Mouse (Mus musculus) embryonic facial prominence, embryonic 11.5 days (tissue): ENCODE results near the gene Ext2. TPM values are rescaled to one million over a fixed set of nuclear protein-coding genes. Genes with fewer than 3 reads are reported as not detected.

ENCODE experiments used
- ATAC-seq: fragments of 200-750 bp; cut with Nextera tagmentation; replicated peaks from 2 replicates; pipeline ENCODE4 v1.8.0; 2017; ENCODE audit warnings: low read depth; ENCODE audit not compliant: insufficient number of reproducible peaks, low FRiP score, low TSS enrichment
- DNase-seq: peaks from one replicate; pipeline ENCODE4 v3.0.0-alpha.2; 2015; ENCODE audit warnings: low spot score
- H3K27ac ChIP-seq: fragments of 300-500 bp; sonication (generic); replicated peaks from 2 replicates; pipeline ENCODE4 v1.5.1; 2014; ENCODE audit warnings: mild to moderate bottlenecking, low read depth, low read length, control low read depth
- H3K27me3 ChIP-seq: fragments of 300-500 bp; sonication (generic); 2 replicates; pipeline ENCODE4 v1.6.1; 2014; ENCODE audit warnings: mild to moderate bottlenecking, low read length, moderate library complexity, mixed read lengths; ENCODE audit not compliant: control insufficient read depth, insufficient read depth
- H3K36me3 ChIP-seq: fragments of 300-500 bp; sonication (generic); replicated peaks from 2 replicates; pipeline ENCODE4 v1.6.1; 2014; ENCODE audit warnings: low read depth, mild to moderate bottlenecking, low read length, moderate library complexity, mixed read lengths; ENCODE audit not compliant: control insufficient read depth, insufficient read depth
- H3K4me1 ChIP-seq: fragments of 300-500 bp; sonication (generic); 2 replicates; pipeline ENCODE4 v1.6.1; 2014; ENCODE audit warnings: low read length, mixed read lengths; ENCODE audit not compliant: control insufficient read depth, insufficient read depth
- H3K4me2 ChIP-seq: fragments of 300-500 bp; sonication (generic); 2 replicates; pipeline ENCODE4 v1.6.1; 2014; ENCODE audit warnings: low read depth, mild to moderate bottlenecking, control low read depth, low read length, moderate library complexity
- H3K4me3 ChIP-seq: fragments of 300-500 bp; sonication (generic); 2 replicates; pipeline ENCODE4 v1.5.1; 2014; ENCODE audit warnings: low read depth, low read length, control low read depth
- H3K9ac ChIP-seq: fragments of 300-500 bp; sonication (generic); replicated peaks from 2 replicates; pipeline ENCODE4 v1.6.1; 2014; ENCODE audit warnings: mild to moderate bottlenecking, control low read depth, low read length
- H3K9me3 ChIP-seq: fragments of 300-500 bp; sonication (generic); replicated peaks from 2 replicates; pipeline ENCODE4 v1.6.1; 2016; ENCODE audit warnings: mild to moderate bottlenecking, low read length, inconsistent platforms, mixed read lengths; ENCODE audit not compliant: control insufficient read depth
- WGBS: fragments of 180-500 bp; shearing (Covaris S2); extraction: QIAGEN DNeasy Blood & Tissue Kit; methylation state at CpG from one replicate; pipeline ENCODE4 v1.1.7; 2014; 5-methylcytosine and 5-hydroxymethylcytosine counted together
- polyA plus RNA-seq: library from polyadenylated mRNA; unstranded; fragments of >200 nt; fragmentation: Nextera tagmentation; extraction: Ambion mirVana; gene quantifications from 2 replicates; pipeline ENCODE4 v1.2.1, GENCODE M21; 2014

The Ext2 gene
- polyA plus RNA-seq, 1 experiment from 2014 or later: 70.1 TPM

- 45% methylated on average over 13 of the region's 13 CpGs for WGBS
- Histone ChIP-seq H3K36me3 (no peaks in the 10 kb centered on the region), H3K27me3 (no peaks in the 10 kb centered on the region), H3K9me3 (no peaks in the 10 kb centered on the region), H3K9ac (no peak overlapping the region), H3K4me3 (no peak overlapping the region), H3K4me2 (no peak overlapping the region), H3K27ac (no peak overlapping the region), H3K4me1 (no peaks in the 10 kb centered on the region; the same call in 1 of the 2 replicates)
- ATAC-seq (no peak), DNase-seq (no peak)
Observed at GRCm38 (mm10) chr2:93850317-93850944, 28.1 kb upstream of the Ext2 start.

DNA sequence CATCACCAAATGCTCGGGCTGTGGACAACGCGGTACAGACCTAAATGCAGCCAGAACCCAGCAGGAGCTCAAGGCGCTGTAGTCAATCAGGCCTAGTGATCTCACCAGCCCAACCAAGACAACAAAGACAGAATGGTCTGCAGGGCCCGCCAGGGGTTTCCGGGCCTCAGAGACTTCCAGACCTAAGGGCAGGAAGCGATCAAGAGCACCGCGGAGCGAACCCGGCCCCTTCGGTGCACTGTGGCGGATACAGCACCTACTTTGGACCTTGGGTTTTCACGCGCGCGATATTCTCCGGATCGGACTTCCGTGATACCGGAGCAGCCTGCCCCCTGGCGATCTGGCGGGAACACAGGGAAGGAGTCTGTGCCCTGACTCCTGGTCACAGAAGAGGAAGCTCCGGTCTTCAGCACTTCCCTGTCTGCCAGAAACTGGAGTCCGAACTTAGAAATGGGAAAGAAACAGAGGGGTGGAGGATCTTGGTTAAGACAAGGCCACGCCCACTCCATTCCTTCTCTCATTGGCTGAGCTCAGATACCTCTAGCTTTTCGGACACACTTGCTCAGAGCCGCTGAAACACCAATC lies 27.2 kb upstream of the Ext2 start, which contains the start of gene Accs:
Gene Accs, minus strand, starts transcription at position 439 of the 585 bp plus-strand sequence.
- Histone ChIP-seq H3K27ac (peak within 1 kb of the TSS; percentile 68), H3K27me3 (no peaks in the 10 kb centered on the region), H3K4me2 (peak within 1 kb of the TSS; percentile 70), H3K9me3 (no peaks in the 10 kb centered on the region), H3K36me3 (no peaks in the 10 kb centered on the region), H3K9ac (peak within 1 kb of the TSS; percentile 67), H3K4me3 (peak within 1 kb of the TSS; percentile 43), H3K4me1 (no peaks in the 10 kb centered on the region; the same call in 1 of the 2 replicates)
- peak; percentile 91 for DNase-seq
- under 1% methylated on average over 28 of the region's 28 CpGs for WGBS
- ATAC-seq: peak; percentile 82

DNA sequence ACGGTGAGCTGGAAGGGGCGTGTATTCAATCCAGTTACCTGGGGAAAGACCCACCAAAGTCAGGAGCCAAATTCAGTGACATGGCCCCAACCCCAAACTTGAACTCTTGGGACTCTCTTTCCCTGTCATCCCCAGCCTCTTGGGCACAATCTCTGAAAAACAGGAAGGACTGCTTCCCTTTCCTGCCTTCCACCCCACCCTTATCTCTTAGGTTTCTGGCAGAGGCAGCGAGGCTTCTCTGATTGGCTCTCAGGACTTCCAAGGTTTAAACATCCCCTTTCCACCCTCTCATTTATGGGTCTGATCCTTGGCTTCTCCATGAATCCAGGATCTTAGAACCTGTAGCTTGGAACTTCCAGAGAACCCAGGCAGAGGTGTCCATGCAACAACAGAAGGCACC lies 19.0 kb upstream of the Ext2 start:
- H3K4me1 ChIP-seq: no peaks in the 10 kb centered on the region
- DNase-seq: no peak
- no peak for ATAC-seq
- H3K27me3 ChIP-seq: no peaks in the 10 kb centered on the region
- no peaks in the 10 kb centered on the region for H3K9me3 ChIP-seq
- no peak overlapping the region for H3K4me2 ChIP-seq
- no peaks in the 10 kb centered on the region; the same call in 1 of the 2 replicates for H3K36me3 ChIP-seq
- WGBS: 90% methylated on average over 3 of the region's 3 CpGs
- H3K9ac ChIP-seq: no peak overlapping the region
- H3K4me3 ChIP-seq: no peak overlapping the region
- no peak overlapping the region for H3K27ac ChIP-seq

DNA sequence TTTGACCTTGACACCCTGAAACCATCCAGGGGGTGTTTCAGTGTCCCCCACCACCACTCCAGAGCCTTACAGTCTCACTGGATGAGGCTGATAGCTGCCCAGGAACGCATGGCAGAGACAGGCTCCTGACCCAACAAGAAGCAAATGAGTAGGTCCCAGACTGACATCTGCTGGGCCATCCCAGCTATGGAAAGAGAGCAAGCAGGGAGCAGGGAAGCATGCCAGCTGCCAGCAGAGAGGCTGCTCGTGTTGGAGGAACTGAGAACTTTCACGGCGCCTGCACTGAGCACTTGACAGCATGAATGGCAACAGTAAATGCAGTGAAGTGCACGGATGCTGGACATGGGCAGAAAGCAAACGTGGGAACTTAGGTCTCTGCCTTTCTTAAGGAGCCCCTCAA lies 17.7 kb upstream of the Ext2 start:
- Histone ChIP-seq H3K9me3 (no peaks in the 10 kb centered on the region), H3K4me3 (no peak overlapping the region), H3K4me1 (no peaks in the 10 kb centered on the region), H3K27ac (no peak overlapping the region), H3K27me3 (no peaks in the 10 kb centered on the region), H3K4me2 (no peak overlapping the region), H3K9ac (no peak overlapping the region), H3K36me3 (no peaks in the 10 kb centered on the region; the same call in 1 of the 2 replicates)
- ATAC-seq (no peak), DNase-seq (no peak)
- 88% methylated on average over 6 of the region's 6 CpGs for WGBS

DNA sequence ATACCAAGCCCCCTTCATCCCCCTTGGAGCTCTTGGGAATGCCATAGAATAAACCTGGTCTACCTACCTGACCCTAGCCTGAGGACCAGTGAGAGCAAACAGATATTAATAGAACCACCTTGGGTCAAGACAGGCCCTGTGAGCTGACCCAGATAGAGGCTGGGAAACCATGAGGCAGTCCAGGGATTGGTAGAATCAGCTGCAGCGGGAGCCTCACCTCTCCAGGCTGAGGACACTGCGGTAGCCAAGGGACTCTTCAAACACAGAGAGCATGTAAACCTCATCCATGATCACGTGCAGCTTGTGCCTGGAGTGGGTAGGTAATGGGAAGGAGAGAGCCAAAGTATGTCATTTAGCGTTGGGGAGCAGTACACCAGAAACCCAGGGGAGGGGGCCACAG lies 16.6 kb upstream of the Ext2 start:
- WGBS: 97% methylated on average over 4 of the region's 4 CpGs
- no peak for ATAC-seq
- Histone ChIP-seq H3K4me2 (no peak overlapping the region), H3K4me1 (no peaks in the 10 kb centered on the region), H3K4me3 (no peak overlapping the region), H3K9me3 (no peaks in the 10 kb centered on the region), H3K36me3 (no peaks in the 10 kb centered on the region; the same call in 1 of the 2 replicates), H3K27me3 (no peaks in the 10 kb centered on the region), H3K9ac (no peak overlapping the region), H3K27ac (no peak overlapping the region)
- DNase-seq: no peak

DNA sequence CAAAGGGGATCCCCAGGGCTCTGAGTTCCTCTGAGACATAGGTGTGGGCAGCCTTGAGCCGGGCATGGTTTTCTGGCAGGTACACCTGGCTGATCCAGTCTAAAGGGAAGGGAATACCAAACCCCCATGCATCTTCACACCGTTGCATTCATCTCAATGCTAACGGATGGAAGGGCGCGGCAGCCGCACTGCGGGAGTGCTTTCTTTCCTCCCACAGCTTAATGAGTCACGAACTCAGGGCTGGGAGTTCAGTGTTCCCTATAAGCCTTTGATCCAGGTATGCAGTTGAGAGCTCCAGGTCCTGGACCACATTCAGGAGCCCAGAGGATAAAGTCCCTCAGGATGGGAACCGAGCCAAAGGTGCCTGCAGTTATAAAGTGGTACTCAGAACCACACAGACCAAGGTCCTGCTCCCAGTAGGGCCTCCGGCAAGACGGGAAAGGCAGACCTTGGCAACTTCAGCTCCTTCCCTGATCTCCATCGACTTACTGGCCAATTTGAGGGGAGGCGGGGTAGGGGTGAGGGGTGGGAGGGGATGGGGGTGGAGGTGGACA lies 13.9 kb upstream of the Ext2 start:
- Histone ChIP-seq H3K9ac (no peak overlapping the region), H3K27me3 (no peaks in the 10 kb centered on the region), H3K36me3 (no peaks in the 10 kb centered on the region; the same call in 1 of the 2 replicates), H3K4me3 (no peak overlapping the region), H3K4me2 (no peak overlapping the region), H3K9me3 (no peaks in the 10 kb centered on the region), H3K4me1 (no peaks in the 10 kb centered on the region), H3K27ac (no peak overlapping the region)
- no peak for DNase-seq
- WGBS: 72% methylated on average over 13 of the region's 13 CpGs
- no peak for ATAC-seq

GRCm38 (mm10) chr2:93835596-93835995 lies 13.2 kb upstream of the Ext2 start:
- Histone ChIP-seq H3K4me1 (no peaks in the 10 kb centered on the region), H3K9ac (no peak overlapping the region), H3K27me3 (no peaks in the 10 kb centered on the region), H3K9me3 (no peaks in the 10 kb centered on the region), H3K36me3 (no peaks in the 10 kb centered on the region), H3K27ac (no peak overlapping the region), H3K4me3 (no peak overlapping the region), H3K4me2 (no peak overlapping the region)
- WGBS: 78% methylated on average over 11 of the region's 11 CpGs
- DNase-seq: no peak
- no peak for ATAC-seq

DNA sequence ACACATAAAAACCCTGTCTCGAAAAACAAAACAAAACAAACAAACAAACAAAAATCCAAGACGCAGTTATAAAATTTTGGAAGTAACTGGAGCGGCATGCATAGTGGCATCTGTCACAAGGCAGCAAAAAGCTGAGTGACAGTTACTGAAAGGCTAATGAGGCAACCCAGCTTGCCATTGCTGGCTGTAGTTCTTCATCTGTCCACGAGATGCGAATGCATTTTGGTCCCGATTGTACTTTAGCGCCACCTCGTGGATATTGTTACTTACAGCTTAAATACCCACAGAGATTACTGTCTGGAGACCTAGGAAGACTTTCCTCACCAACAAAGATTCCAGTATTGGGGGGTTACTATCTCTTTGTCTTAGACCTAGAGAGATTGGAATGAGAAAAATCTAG lies 1.2 kb upstream of the Ext2 start:
- Histone ChIP-seq H3K9ac (no peak overlapping the region), H3K27me3 (no peaks in the 10 kb centered on the region), H3K36me3 (no peaks in the 10 kb centered on the region), H3K4me2 (no peak overlapping the region), H3K4me1 (0 out of 2 replicates have a peak, but pooled peaks cover 3% of the 10 kb centered on the region), H3K9me3 (no peaks in the 10 kb centered on the region), H3K27ac (no peak overlapping the region), H3K4me3 (no peak overlapping the region)
- DNase-seq (peak; percentile 97), ATAC-seq (no peak)
- WGBS: 20% methylated on average over 8 of the region's 8 CpGs
